Mouse (Mus musculus) hindbrain, embryonic 11.5 days (tissue): ENCODE data around the gene Prkcz. TPM values are rescaled to one million over a fixed set of nuclear protein-coding genes. Genes with fewer than 3 reads are reported as not detected.

Source experiments
- ATAC-seq: fragments of 200-750 bp; cut with Nextera tagmentation; 2 replicates; pipeline ENCODE4 v1.8.0; 2017; ENCODE audit warnings: mild to moderate bottlenecking, moderate TSS enrichment, moderate library complexity; ENCODE audit not compliant: low FRiP score
- DNase-seq: peaks from one replicate; pipeline ENCODE4 v3.0.0-alpha.2; 2015; ENCODE audit warnings: low spot score
- H3K27ac ChIP-seq: fragments of 300-500 bp; sonication (generic); 2 replicates; pipeline ENCODE4 v1.5.1; 2014; ENCODE audit warnings: mild to moderate bottlenecking, low read depth, low read length
- H3K27me3 ChIP-seq: fragments of 300-500 bp; sonication (generic); 2 replicates; pipeline ENCODE4 v1.6.1; 2014; ENCODE audit warnings: mild to moderate bottlenecking, low read length, moderate library complexity, mixed read lengths; ENCODE audit not compliant: control insufficient read depth, insufficient read depth
- H3K36me3 ChIP-seq: fragments of 300-500 bp; sonication (generic); 2 replicates; pipeline ENCODE4 v1.6.1; 2014; ENCODE audit warnings: mild to moderate bottlenecking, low read length, moderate library complexity, mixed read lengths; ENCODE audit not compliant: control insufficient read depth, insufficient read depth
- H3K4me1 ChIP-seq: fragments of 300-500 bp; sonication (generic); replicated peaks from 2 replicates; pipeline ENCODE4 v1.6.1; 2014; ENCODE audit warnings: low read length, mixed read lengths; ENCODE audit not compliant: control insufficient read depth, insufficient read depth
- H3K4me2 ChIP-seq: fragments of 300-500 bp; sonication (generic); replicated peaks from 2 replicates; pipeline ENCODE4 v1.6.1; 2014; ENCODE audit warnings: mild to moderate bottlenecking, low read depth, low read length
- H3K4me3 ChIP-seq: fragments of 300-500 bp; sonication (generic); 2 replicates; pipeline ENCODE4 v1.5.1; 2014; ENCODE audit warnings: low read depth, low read length
- H3K9ac ChIP-seq: fragments of 300-500 bp; sonication (generic); 2 replicates; pipeline ENCODE4 v1.6.1; 2014; ENCODE audit warnings: low read depth, low read length
- H3K9me3 ChIP-seq: fragments of 300-500 bp; sonication (generic); 2 replicates; pipeline ENCODE4 v1.6.1; 2016; ENCODE audit warnings: low read length; ENCODE audit not compliant: control insufficient read depth
- WGBS: fragments of 180-500 bp; shearing (Covaris S2); extraction: QIAGEN DNeasy Blood & Tissue Kit; methylation state at CpG from one replicate; pipeline ENCODE4 v1.1.7; 2014; 5-methylcytosine and 5-hydroxymethylcytosine counted together
- polyA plus RNA-seq: library from polyadenylated mRNA; unstranded; fragments of >200 nt; fragmentation: Nextera tagmentation; extraction: Ambion mirVana; gene quantifications from 2 replicates; pipeline ENCODE4 v1.2.1, GENCODE M21; 2014

Prkcz gene
- polyA plus RNA-seq, 1 experiment from 2014 or later: 19.6 TPM

GRCm38 (mm10) chr4:155395471-155395870, 34.3 kb upstream of the Prkcz start:
- no peaks in the 10 kb centered on the region for H3K9me3 ChIP-seq
- no peak overlapping the region for H3K27ac ChIP-seq
- no peaks in the 10 kb centered on the region for H3K36me3 ChIP-seq
- no peak for DNase-seq
- H3K27me3 ChIP-seq: peaks cover 26% of the 10 kb centered on the region
- WGBS: 93% methylated on average over 5 of the region's 5 CpGs
- no peak overlapping the region for H3K4me3 ChIP-seq
- H3K4me1 ChIP-seq: 0 out of 2 replicates have a peak, but pooled peaks cover 5% of the 10 kb centered on the region
- no peak for ATAC-seq
- no peak overlapping the region for H3K9ac ChIP-seq
- no peak overlapping the region for H3K4me2 ChIP-seq

GRCm38 (mm10) chr4:155387166-155387565, 26.0 kb upstream of the Prkcz start:
- Histone ChIP-seq H3K27ac (no peak overlapping the region), H3K27me3 (no peaks in the 10 kb centered on the region), H3K4me3 (no peak overlapping the region), H3K9me3 (no peaks in the 10 kb centered on the region), H3K36me3 (no peaks in the 10 kb centered on the region), H3K9ac (no peak overlapping the region), H3K4me1 (no peaks in the 10 kb centered on the region; the same call in 1 of the 2 replicates), H3K4me2 (no peak overlapping the region)
- ATAC-seq (no peak), DNase-seq (no peak)
- WGBS: 84% methylated on average over 8 of the region's 8 CpGs

DNA sequence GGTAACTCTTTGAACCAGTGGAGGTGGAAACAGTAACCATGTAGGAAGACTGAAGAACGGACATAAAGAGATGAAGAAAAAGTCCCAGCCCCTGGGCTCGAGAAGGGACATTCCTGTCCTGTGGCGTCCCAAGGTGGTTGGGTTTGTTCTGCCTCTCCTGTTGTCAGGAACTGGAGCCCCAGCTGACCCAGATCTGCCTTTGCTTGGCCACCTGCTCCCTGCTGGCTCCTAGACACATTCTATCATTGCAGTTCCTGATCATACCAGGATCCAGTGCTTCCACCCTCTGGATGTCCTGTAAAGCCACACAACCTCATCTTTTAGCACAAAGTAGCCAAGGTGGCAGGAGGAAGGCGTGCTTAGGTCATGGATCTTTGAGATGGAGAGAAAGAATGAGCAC, 22.2 kb upstream of the Prkcz start:
- no peak overlapping the region for H3K27ac ChIP-seq
- H3K36me3 ChIP-seq: no peaks in the 10 kb centered on the region
- H3K9me3 ChIP-seq: no peaks in the 10 kb centered on the region
- H3K4me3 ChIP-seq: no peak overlapping the region
- 70% methylated on average over 4 of the region's 4 CpGs for WGBS
- no peak overlapping the region for H3K4me2 ChIP-seq
- DNase-seq: no peak
- no peaks in the 10 kb centered on the region; the same call in 1 of the 2 replicates for H3K27me3 ChIP-seq
- H3K4me1 ChIP-seq: peaks cover 3% of the 10 kb centered on the region; the same call in 1 of the 2 replicates
- no peak for ATAC-seq
- H3K9ac ChIP-seq: no peak overlapping the region

- H3K9ac ChIP-seq: no peak overlapping the region
- no peak overlapping the region for H3K4me3 ChIP-seq
- peaks cover 3% of the 10 kb centered on the region; the same call in 1 of the 2 replicates for H3K4me1 ChIP-seq
- no peaks in the 10 kb centered on the region for H3K9me3 ChIP-seq
- ATAC-seq (no peak), DNase-seq (no peak)
- H3K27ac ChIP-seq: no peak overlapping the region
- 18% methylated on average over 9 of the region's 9 CpGs for WGBS
- no peak overlapping the region for H3K4me2 ChIP-seq
- no peaks in the 10 kb centered on the region; the same call in 1 of the 2 replicates for H3K27me3 ChIP-seq
- no peaks in the 10 kb centered on the region for H3K36me3 ChIP-seq
Observed at GRCm38 (mm10) chr4:155382752-155383151, 21.6 kb upstream of the Prkcz start.

DNA sequence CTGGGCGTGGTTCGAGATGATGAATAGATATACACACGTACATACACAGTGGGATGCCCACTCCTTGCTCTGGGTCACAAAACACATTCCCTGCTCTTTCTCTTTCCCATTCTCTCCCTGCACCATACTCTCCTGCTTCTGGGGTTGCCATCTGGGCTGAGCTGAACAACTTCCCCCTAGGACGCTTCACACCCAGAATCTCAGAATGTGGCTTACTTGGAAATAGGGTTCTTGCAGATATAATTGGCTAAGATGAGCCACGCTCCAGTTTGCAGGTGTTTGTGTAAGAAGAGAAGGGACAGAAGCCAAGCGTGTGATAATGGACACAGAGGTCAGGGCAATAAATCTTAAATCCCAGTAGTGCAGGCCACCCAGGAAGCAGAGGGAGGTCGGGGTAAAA, 20.8 kb upstream of the Prkcz start:
- no peak for ATAC-seq
- Histone ChIP-seq H3K4me2 (no peak overlapping the region), H3K4me1 (peaks cover 3% of the 10 kb centered on the region; the same call in 1 of the 2 replicates), H3K27ac (no peak overlapping the region), H3K9ac (no peak overlapping the region), H3K27me3 (no peaks in the 10 kb centered on the region; the same call in 1 of the 2 replicates), H3K36me3 (no peaks in the 10 kb centered on the region), H3K9me3 (no peaks in the 10 kb centered on the region), H3K4me3 (no peak overlapping the region)
- 49% methylated on average over 7 of the region's 7 CpGs for WGBS
- no peak for DNase-seq

DNA sequence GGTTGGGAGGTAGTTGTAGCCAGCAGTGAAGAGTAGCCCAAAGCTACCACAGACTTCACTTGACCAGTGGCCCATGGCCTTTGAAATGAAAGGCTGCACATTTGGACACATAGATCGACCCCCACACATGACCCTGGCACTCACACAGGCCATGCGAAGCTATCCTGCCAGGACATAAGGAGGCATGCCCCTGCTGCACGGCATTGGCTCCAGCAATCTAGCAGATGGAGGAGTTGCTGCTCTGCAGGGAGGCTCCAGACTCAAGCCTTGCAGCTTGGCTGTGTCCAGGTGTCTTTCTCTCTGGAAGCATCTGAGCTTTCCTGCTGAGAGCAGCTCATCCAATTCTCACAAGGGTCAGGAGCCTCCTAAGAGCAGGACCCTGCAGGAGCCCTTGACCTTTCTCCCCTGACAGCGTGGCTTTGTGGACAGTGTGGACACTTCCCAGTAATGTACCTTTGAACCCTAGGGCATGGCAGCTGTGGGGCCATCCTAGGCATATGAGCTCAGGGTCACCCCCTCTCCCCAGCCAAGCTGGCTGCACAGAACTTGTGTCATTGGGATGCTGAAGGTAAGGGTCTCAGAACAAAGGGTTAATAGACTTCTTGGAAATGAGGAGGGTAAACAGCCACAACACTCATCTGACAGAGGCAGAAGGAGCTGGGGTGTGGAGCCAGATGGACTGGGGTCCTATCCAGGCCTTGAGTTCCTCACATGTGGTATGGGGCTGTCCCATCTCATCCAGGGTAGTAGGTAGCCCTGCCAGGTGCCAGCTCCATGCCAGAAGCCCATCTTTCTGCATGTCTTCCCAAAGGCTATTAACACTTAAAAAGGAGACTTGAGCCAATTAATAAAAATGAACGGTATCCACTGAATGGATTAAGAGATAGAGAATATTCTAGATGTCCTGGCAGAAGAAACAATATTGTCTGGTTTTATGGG, 10.9 kb upstream of the Prkcz start:
- Histone ChIP-seq H3K36me3 (no peaks in the 10 kb centered on the region), H3K4me1 (no peaks in the 10 kb centered on the region), H3K27me3 (no peaks in the 10 kb centered on the region), H3K4me2 (no peak overlapping the region), H3K9ac (no peak overlapping the region), H3K27ac (no peak overlapping the region), H3K9me3 (no peaks in the 10 kb centered on the region), H3K4me3 (no peak overlapping the region)
- ATAC-seq (no peak), DNase-seq (no peak)
- WGBS: 81% methylated on average over 5 of the region's 5 CpGs

DNA sequence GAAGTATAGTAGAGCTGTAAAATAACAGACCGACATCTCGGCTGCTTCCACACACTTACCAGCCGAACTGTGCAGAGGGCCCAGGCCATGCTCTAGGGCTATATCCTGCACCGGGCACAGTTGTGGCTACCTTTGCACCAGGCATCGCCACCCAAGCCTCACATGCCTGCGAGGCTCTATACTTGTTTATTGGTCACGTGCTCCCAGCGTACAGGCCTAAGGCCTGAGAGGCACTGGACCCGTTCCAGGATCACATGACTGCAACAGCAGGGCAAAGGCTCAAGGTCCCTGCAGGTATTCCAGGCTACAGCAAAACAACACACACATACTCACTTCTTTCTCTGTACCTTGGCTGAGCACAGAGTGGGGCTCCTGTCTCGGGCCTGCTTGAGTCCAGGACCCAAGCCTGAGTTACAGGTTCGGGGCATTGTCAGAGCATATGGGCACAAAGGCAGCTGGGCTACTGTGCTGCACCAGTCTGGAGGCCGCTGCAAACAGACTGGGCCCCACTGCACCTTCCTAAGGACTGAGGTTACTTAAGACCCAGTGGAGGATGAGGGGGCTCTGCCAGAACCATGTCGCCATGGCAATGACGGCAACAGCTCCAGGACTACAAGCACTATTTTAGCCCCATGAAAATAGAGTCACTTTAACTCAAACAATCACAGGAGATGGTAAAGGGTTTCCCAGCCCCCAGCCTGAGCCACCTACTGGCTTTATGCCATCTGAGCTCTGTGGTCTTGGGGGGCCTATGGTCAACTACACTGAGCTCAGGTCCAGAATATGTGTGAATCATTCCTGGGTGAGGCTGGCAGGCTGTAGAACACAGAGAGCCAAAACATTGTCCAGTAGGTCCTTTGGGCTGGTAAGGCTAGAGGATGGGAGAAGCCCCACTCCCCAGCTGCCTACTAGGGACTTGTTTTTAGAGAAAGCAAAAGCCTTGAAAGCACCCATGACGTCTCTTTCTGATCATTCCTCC, 9.9 kb upstream of the Prkcz start:
- no peak overlapping the region for H3K4me2 ChIP-seq
- ATAC-seq (no peak), DNase-seq (no peak)
- H3K9me3 ChIP-seq: no peaks in the 10 kb centered on the region
- no peaks in the 10 kb centered on the region for H3K36me3 ChIP-seq
- H3K27ac ChIP-seq: no peak overlapping the region
- H3K27me3 ChIP-seq: no peaks in the 10 kb centered on the region
- H3K4me1 ChIP-seq: no peaks in the 10 kb centered on the region
- H3K9ac ChIP-seq: no peak overlapping the region
- no peak overlapping the region for H3K4me3 ChIP-seq
- WGBS: 91% methylated on average over 15 of the region's 15 CpGs

DNA sequence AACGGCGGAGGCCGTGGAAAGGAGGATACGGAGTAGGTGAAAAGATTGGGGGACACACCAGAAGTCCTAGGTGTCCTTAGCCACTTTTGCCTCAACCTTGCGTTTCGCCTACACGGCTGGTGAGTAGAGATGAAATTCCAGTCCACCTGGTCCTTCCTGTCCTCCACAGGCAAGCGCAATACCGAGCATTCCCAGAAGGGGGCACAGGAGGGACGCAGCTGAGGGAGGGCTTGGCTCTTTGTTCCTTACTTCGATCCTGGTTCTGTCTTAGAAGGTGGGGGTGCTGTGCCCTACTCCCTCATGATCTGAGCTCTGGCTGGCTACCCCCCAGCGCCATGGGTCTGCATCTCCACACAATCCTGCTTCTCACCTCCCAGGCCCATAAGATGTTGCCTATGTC, 7.5 kb upstream of the Prkcz start:
- DNase-seq: peak; percentile 87
- WGBS: 27% methylated on average over 12 of the region's 12 CpGs
- Histone ChIP-seq H3K4me3 (no peak overlapping the region), H3K9me3 (no peaks in the 10 kb centered on the region), H3K9ac (no peak overlapping the region), H3K27ac (no peak overlapping the region), H3K36me3 (no peaks in the 10 kb centered on the region), H3K4me2 (no peak overlapping the region), H3K27me3 (0 out of 2 replicates have a peak, but pooled peaks cover 3% of the 10 kb centered on the region), H3K4me1 (no peaks in the 10 kb centered on the region)
- no peak; the same call in 1 of the 2 replicates for ATAC-seq
